Mouse (Mus musculus): ENCODE data around the gene Bicc1.

GRCm38 (mm10) chr10:70903936-70904335, 255.6 kb downstream of the Bicc1 start:
- no peak for TF ChIP-seq CTCF (IDR thresholded peaks at IDR 0.05; ENCODE audit: control insufficient read depth, insufficient read depth, low read length)
- TF ChIP-seq POLR2A (IDR thresholded peaks at IDR 0.05; ENCODE audit: borderline replicate concordance, control insufficient read depth, low read depth, low read length), result no peak
